Mouse (Mus musculus): Measurements from ENCODE around the gene Rxra.
A peak's percentile ranks its signal among the peaks of the same experiment; 100 is the strongest.

Rxra gene

DNA sequence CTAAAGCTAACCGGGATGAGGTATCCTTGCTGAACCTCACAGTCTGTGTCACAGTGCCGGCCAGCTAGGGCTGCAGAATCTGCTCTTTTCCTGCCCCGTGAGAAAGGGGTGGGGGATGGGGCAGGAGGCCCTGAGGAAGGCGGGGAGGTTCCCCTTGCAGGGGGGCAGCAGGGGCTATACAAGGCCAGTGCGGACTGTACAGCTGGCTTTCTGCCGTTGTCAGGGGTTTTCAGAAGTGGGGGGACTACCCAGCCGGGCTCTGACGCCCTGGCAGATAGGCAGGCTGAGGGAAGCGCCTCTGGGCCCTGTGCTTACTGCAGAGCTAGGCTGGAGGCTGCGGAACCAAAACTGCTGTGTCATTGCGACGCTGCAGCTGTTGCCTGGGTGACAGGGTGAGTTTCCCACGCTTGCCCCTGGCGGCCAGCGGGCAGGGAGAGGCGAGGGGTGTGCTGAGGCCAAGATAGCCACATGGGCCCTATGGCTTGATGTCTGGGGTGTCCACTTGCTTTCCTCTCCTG is 63.9 kb downstream of the Rxra start:
- peak; percentile 85 to 87 for DNase-seq (ENCODE audit: low spot score in 2 of 2)

- no peak for DNase-seq (ENCODE audit: low spot score in 2 of 2)
Observed at GRCm38 (mm10) chr2:27743177-27743576, 66.9 kb downstream of the Rxra start.

DNA sequence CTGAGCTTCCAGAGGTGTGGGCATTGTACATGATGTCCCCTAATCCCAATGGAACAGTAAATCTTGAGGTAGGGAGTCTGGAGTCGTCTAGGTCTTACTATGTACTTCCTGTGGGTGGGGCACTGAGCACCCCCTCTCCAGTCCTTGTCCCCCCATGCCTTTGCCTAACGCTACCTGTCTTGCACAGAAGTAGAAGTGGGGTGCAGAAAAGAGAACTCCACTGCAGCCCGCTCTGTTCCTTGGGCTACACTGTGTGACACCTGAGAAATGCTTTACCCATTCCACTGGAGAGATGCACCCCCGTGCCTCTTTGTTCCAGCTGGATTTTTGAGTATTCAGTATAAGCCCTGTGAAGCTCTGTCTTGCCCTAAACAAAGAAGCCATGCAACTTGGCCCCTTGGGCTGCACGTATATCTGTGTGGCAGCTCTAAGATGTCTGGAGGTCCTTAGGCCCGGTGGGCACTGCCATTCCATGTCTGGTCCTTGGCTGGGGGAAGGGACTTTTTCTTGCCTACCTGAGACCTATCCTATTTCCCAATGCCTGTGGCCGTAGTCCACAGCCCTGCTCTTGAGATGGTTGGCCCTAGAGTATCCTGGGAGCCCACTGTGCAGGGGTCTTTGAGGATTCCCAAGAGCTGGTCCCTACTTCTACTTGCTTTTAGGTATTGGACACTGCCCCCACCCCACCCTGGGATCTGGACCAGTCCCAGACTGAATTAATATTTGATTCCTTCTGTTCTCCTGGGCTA is 67.8 kb downstream of the Rxra start:
- DNase-seq (ENCODE audit: low spot score in 2 of 2): no peak

- no peak for DNase-seq (ENCODE audit: low spot score in 2 of 2)
Observed at GRCm38 (mm10) chr2:27744612-27745351, 68.5 kb downstream of the Rxra start.

- peak; percentile 73 to 80 for DNase-seq (ENCODE audit: low spot score in 2 of 2)
Observed at GRCm38 (mm10) chr2:27745673-27746620, 69.7 kb downstream of the Rxra start.

DNA sequence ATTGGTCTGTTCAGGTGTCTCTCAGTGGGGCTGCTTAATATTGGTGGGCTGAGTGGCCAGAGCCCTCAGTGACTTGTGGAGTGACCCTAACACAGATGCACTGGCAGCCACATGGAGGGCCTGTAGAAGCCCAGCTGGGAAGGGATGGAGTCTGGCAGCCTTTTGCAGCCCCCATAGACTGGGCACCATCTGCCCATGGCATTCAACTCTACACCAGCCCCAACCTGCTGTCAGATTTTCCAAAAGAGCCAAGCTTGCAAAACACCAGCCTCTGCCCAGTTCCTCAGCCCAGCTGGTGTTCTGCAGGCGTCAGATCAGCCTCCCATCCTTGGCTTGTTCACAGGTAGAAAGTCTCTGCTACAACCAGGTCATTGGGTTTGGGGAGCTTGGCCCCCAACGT is 70.6 kb downstream of the Rxra start:
- DNase-seq (ENCODE audit: low spot score in 2 of 2): no peak

DNA sequence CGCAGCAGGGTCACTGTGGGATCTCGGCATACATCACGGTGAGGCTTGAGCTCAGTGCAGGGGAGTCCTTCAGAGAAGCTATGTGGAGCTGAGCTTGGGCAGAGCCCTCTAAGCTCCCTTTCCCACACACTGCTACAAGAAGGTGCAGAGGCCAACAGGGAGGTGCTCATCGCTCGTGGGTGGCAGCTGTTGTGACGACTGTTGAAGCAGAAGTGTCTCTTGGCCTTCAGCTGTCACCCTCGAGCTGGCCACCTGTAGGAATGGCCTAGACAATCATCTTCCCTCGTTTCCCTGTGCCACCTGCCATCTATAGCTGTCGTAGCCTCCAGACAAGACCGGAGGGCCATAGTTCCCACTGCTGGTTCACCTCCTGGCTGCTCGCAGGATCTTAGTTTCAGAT is 72.7 kb downstream of the Rxra start:
- no peak for DNase-seq (ENCODE audit: low spot score in 2 of 2)

DNA sequence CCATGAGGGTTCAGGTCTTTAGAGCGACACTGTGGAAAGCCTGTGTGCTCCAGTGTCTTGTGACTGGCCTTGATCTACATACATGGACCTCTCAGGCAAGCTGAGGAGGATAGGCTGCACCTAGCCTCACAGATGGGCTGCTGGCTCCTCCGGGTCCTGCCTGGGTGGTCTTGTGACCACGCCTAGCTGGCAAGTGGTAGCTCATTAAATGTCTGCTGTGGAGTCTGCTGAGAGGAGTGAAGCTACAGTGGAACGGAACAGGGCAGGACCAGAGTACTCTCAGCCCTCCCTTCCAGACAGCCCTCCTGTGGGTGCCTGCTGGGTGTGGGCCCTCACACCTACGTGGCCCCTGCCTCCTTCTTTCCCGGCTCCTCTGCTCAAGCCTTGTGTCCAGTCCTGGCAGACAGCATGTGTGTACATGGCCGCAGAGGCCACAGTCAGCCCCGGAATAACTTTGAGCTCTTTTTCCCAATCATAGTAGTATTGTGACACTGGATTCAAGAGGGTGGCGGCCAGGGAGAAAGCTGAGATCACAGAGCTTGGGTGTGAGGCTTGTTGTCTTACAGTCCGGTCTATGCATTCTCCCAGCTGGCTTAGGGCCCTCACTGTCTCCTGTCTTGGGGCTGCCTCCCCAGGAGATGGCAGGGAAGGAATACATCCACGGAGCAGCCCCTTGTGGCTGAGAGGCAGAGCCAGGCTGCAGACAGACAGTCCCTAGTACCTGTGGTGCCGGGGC is 74.3 kb downstream of the Rxra start:
- DNase-seq (ENCODE audit: low spot score in 2 of 2): no peak

- no peak for DNase-seq (ENCODE audit: low spot score in 2 of 2)
Observed at GRCm38 (mm10) chr2:27751135-27751519, 74.9 kb downstream of the Rxra start.

DNA sequence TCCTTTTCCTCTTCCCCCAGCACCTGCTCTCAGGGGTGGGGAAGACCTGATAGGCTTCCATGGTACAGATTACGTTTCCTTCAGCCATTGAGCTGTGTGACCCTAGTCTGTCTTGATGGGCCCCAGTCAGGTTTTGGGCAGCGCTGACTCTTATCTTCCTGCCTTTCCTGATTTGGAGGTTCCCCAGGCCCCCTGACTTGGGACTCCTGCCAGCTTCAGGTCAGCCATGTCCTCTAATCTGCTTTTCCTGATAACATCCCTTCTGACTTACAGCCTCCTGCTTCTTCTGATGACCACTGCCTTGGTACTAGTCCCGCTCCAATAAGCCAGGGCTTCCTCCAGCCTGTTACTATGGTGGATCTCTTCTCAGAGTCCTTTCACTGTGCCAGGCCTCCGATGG is 75.6 kb downstream of the Rxra start:
- DNase-seq (ENCODE audit: low spot score in 2 of 2): no peak

DNA sequence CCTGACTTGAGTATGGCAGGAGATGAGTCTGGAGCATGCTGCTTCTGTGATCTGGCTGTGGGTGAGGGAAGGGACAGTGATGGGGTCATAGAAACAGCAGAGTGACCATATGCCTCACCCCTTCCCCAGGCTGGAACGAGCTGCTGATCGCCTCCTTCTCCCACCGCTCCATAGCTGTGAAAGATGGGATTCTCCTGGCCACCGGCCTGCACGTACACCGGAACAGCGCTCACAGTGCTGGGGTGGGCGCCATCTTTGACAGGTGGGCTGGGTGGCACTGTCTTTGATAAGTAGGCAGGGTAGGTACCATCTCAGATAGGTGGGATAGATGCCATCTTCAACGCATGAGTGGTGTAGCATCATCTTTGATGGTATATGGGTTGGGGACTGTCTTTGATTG is 77.9 kb downstream of the Rxra start:
- no peak for DNase-seq (ENCODE audit: low spot score in 2 of 2)

DNA sequence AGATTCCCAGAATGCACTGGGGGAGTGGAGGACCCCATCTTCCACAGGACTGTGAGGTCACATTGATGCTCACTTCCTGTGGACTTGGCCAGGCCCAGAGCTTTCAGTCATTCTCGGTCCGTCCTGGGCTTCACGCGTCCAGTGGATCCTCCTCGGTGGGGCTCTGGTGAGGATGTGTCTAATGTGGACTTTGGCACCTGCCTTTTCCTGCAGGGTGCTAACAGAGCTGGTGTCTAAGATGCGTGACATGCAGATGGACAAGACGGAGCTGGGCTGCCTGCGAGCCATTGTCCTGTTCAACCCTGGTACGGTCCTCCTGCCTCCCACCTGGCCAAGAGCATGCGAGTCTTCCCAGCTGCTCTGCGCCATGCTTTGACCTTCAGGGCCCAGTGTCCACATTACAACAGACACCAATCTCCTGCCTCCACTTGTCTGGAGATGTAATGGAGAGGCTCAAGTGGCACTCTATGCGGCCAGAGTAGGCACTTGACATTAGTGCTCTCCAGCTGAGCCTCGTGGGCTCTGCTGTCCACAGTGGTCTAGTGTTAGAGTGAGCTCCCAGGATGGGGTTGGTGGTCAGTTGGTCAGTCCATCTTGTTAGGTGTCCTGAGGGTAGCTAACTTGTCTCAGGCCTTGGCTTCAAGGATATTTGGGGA is 79.9 kb downstream of the Rxra start:
- DNase-seq (ENCODE audit: low spot score in 2 of 2): no peak

GRCm38 (mm10) chr2:27758414-27759301 is 82.4 kb downstream of the Rxra start:
- DNase-seq (ENCODE audit: low spot score in 2 of 2): peak; percentile 93 to 95

DNA sequence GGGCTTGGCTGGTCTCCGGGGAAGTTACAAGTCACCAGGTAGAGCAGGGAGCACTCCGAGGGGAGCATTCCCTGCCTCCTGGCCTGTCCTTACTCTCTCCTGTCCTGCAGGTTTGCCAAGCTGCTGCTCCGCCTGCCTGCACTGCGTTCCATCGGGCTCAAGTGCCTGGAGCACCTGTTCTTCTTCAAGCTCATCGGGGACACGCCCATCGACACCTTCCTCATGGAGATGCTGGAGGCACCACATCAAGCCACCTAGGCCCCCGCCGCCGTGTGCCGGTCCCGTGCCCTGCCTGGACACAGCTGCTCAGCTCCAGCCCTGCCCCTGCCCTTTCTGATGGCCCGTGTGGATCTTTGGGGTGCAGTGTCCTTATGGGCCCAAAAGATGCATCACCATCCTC is 83.2 kb downstream of the Rxra start:
- DNase-seq (ENCODE audit: low spot score in 2 of 2): no peak

- no peak for DNase-seq (ENCODE audit: low spot score in 2 of 2)
Observed at GRCm38 (mm10) chr2:27761260-27761995, 85.2 kb downstream of the Rxra start.

DNA sequence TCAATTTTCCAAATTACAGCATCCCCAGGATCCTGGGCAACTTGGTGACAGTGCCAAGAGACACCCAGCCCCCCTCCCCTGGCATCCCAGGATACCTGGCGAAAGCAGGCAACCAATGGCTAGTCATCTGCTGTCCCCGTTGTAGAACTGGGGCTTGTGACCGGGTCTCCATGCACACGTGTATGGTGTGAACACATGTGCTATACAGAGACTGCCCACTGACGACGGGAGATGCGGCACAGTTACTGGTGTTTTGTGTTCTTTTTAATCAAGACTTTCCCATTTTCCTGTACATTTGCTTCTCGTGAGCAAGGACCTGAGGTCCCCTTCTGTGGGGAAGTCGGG is 85.7 kb downstream of the Rxra start:
- DNase-seq (ENCODE audit: low spot score in 2 of 2): no peak

DNA sequence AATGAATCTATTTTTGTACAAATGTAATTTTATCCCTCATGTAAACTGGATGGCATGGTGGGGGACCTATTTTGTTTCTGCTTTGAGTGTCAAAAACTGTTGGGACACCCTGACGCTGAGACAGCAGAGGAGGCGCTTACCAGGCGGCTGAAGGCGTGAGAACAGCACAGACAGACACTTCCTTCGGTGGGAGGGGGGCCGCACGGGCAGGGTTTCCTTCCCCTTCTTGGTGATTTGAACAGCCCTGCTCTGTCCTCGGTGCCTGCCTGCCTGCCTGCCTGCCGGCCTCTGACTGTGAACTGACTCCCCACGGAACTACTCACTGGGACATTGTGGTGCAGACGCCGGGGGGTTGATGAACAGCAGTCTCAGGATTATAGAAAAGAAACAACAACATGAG is 86.3 kb downstream of the Rxra start:
- no peak for DNase-seq (ENCODE audit: low spot score in 2 of 2)

GRCm38 (mm10) chr2:27762920-27763780 is 86.9 kb downstream of the Rxra start:
- DNase-seq (ENCODE audit: low spot score in 2 of 2): no peak

All from right cerebral cortex, adult 2 months (tissue).